Mouse (Mus musculus) urinary bladder, adult 18-20 months (tissue): ENCODE results near the gene Zfp1.

ENCODE experiments used
- DNase-seq, 2 experiments: peaks; one replicate each; pipeline ENCODE4 v3.0.0; 2022; ENCODE audit warnings: low spot score in 2 of 2, mixed read lengths in 2 of 2

Zfp1 gene

DNA sequence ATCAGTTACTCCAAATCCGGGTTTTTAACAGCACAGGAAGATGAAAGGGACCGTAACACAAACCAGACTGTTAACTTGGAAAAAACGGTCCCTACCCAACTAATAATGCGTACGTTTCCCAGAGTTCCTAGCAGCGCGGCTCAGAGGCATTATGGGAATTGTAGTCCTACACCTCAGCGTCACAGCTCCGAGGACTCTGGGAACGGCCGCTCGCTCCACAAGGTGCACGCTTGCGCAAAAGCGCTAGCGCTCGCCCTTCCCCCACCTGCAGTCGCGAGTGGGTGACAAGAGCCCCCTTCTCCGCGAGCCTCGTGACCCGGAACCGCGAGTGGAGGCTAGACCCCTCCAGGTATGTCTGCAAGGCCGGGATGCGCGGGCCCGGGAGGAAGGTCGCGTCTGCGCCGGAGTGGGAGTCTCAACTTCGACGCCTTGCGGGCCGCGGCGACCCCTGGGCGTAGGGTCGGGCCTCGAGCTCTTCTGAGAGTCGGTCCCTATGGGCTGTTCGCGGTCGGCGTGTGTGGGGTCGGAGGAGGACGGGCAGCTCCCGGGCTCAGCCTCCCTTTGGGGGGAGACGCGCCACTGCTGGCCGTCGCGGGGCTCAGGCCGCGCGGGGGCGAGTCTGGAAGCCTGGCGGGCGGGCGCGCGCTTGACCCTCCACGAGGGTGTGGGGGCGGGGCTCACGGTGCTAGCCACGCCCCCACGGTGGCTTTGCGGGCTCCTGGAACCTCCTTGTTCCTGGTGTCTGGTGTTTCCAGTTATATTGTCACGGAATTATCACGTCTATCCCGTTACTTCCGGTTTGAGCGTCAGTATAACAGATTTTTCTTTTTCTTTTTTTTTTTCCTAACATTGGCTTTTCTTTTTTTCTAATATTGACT, at the start of gene Zfp1:
Gene Zfp1, plus strand, starts transcription at position 138 of the 878 bp plus-strand sequence.
- DNase-seq = peak; percentile 85

DNA sequence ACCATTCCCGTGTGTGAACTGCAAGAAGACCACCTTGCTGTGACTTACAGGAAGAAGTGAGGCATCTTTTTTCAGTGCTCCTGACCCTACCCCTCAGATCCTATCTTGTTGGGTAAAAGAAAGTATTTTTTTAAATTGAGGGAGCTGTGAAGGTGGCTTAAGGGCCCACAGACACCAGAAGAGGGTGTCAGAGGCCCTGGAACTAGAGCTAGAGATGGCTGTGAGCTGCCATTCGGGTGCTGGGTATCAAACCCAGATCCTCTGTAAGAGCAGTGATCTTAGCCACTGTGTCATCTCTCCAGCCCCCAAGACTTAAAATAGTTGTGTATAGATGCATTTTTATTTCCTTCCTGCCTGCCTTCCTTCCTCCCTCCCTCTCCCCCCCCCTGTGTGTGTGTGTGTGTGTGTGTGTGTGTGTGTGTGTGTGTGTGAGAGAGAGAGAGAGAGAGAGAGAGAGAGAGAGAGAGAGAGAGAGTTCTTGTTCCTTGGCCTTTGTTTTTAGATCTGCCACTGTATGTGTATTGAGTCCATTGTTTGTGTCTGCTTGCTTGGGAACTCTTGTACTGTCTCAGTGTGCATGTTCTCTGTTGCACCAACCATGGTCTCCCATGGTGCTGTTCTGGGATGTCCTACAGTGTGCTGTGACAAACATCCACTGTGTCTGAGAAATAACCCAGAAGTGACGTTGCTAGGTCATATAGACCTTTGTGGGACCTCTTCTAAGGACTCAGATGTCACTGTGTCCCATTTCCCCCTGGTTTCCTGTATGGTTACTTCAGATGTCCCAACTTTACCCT, 49.0 kb upstream of the Zfp1 start:
- DNase-seq = no peak

GRCm38 (mm10) chr8:111594951-111595350, 48.2 kb upstream of the Zfp1 start:
- DNase-seq = no peak

GRCm38 (mm10) chr8:111595712-111596484, 47.3 kb upstream of the Zfp1 start:
- DNase-seq = peak; percentile 25 to 54

- no peak for DNase-seq
Measured at GRCm38 (mm10) chr8:111596485-111596821, 46.7 kb upstream of the Zfp1 start.

DNA sequence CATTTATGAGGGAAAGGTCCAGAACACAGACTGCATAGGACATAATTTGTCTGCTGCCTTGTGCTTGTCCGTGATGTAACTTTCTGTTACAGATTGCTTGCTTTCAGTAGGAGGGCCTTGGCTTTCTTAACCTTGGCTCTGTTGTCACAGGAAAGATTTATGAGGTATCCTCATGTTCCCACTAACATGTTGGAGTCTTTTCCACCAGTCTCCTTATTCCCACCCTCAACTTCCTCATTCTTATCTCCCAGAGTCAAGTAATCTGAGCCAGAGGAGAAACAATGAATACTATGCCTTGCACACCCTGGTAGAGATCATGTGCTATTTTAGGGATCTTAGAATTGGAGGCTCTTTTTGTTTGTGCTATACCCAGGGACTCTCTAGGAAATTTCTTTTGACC, 45.9 kb upstream of the Zfp1 start:
- peak in 1 of 2 experiments; percentile 29 for DNase-seq

- DNase-seq = no peak
Measured at GRCm38 (mm10) chr8:111599707-111600444, 43.3 kb upstream of the Zfp1 start.

DNA sequence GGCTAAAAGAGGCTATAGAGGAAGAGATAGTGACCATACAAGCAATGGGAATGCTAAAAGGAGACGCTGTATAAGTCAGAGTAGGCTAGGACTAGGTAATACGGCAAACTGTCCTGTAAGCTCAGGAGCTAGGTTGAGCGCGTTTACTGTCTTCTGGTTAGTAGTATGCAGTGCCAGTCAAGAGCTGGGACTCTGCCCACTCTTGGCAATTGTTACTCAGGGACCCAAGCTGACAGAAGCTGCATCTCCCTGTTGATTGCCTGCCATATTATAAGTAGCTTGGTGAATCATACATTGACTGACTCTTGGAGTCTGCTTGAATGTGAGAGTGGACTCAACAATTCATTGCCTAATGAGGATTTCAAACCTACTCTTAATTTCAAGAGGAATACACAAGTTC, 41.2 kb upstream of the Zfp1 start:
- no peak for DNase-seq

DNA sequence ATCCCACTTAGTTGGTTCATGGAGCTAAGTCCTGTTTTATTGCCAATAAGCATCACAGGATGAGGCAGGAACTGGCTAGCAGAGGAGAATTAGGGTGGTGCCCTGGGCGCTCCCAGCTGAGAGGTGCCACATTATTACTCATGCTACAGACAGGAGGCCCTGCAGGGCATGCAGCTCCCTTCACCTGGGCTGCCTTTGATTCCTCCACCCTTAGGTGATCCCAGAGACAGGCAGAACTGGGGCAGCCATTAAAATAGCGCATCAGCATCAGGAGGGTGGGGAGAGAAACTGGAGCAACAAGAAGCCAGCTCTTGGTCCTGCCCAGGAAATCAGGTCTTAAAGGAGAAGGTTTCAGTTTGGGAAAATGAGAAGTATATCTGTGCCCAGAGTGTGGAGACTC, 38.2 kb upstream of the Zfp1 start:
- DNase-seq = no peak

- DNase-seq = no peak
Measured at GRCm38 (mm10) chr8:111606961-111607360, 36.2 kb upstream of the Zfp1 start.

GRCm38 (mm10) chr8:111607414-111607813, 35.8 kb upstream of the Zfp1 start:
- DNase-seq = no peak

DNA sequence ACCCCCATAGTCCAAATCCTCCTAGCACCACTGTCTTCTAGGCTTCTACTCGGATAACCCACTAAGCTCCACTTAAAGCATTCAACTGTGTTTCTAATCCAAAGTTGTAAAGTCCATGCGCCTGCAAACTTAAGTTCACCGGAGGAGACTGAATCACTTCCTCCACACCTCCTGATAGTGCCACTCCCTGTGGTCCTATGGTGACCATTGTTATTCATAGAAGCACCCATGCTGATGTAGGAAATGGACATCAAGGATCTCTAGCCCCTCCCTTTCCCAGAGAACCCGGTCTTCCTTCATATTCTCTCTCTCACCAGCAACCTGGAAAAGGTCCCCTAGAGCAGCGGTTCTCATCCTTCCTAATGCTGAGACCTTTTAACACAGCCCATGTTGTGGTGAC, 30.0 kb upstream of the Zfp1 start:
- DNase-seq = no peak

DNA sequence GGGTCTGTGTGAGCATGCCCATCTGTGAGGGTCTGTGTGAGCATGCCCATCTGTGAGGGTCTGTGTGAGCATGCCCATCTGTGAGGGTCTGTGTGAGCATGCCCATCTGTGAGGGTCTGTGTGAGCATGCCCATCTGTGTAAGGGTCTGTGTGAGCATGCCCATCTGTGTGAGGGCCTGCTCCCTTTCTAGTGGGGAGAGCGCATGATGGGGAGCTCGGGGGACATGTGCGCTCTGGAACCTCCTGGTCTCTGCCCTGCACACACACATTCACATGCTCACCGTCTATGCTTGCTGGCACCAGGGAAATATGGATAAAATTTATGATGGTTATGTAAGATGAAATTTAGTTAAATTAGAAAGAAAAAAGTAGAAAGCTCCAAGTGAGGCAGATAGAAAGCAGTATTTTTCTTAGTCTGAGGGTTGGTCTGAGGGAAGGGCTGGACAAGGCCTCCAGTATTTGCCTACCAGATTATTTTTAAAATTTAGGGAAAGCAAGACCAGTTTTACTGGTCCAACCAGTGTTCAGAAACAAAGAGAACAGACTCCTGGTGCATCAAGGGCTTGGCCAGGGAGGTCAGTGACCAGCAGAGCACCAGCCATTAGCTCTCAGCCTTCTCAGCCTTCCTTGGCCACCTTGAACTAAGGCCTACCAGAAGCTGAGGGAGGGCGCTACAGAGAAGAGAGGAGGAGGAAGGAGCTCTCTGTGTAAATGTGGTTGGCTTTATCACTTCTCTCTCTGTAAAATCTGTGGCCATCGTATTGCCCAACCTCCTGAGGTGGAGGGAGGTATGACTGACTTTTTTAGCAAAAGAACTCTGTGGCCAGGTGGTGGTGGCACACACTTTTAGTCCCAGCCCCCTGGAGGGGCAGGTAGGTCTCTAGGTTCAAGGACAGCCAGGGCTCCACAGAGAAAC, 28.2 kb upstream of the Zfp1 start:
- DNase-seq = peak in 1 of 2 experiments; percentile 39

DNA sequence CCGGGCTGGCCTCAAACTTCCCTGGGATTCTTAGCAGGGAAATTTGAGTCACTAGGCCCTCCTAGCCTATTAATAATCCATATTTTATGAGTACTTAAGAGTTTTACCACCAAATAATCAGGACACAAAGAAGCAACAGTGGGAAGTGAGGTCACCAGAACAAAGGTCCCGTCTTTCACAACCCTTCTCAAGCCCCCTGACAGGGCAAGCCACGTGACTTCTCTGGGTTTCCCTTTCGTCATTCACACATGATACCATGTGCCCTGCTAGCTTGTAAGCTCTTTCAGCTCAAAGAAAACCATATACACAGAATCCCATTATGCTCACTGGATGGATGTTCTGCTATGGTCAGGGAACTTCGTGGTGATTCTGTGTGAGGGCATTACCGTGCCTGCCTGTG, 25.4 kb upstream of the Zfp1 start:
- no peak for DNase-seq

DNA sequence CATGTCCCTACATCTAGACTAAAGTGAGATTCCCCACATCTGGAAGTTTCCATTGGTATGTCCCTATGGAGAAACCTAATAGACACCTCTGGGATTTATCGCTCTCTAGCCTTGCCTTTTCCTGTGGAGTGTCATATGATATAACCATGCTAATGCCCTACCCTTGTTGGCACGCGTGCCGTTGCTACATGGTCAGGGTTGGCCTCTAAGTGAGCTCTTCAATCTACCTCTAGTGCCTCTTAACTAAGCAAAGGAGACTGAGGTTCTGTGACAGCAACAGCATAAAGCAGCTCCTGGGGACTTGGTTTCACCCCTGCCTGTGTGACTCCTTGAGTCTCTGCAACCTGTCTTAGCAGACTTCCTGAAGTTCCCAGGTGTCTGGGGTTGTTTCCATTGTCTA, 24.9 kb upstream of the Zfp1 start:
- DNase-seq = no peak

- no peak for DNase-seq
Measured at GRCm38 (mm10) chr8:111619936-111620335, 23.3 kb upstream of the Zfp1 start.

GRCm38 (mm10) chr8:111622104-111622503, 21.1 kb upstream of the Zfp1 start:
- no peak for DNase-seq

GRCm38 (mm10) chr8:111622553-111622952, 20.6 kb upstream of the Zfp1 start:
- no peak for DNase-seq

DNA sequence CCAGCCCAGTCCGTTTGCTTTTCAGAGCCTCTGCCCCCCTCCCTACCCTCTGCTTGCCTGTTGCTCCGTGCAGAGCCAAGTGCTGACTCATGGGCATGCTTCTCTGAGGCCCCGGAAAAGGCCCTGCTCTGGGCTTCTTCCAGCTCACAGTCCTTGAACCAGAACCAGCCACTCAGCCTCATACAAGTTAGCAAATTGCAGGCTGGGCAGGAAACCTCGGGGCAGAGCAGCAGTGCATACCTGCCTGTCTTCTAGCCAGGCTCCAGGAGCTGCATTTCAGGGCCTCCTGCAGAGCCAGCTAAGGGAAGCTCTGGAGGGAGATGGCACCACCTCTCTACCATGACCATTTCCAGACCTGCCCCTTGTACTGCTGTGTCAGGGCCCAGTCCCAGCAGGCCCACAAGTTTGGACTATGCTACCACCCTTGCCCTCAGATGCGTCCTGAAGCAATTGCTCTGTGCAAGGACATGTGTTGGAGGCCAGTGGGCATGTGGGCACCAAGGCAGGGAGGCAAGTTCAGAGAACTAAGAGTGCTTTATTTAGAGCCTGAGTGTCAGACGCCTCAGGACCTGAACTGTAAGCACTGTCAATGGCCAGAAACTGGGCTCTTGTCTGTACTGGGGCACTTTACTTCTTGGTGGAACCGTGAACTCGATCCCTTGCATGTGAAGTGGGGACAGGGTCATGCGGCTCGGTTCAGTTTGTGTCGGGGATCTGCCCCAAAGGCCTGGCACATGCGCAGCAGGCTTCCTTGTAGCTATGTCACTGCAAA, 18.9 kb upstream of the Zfp1 start:
- DNase-seq = peak; percentile 47 to 76

GRCm38 (mm10) chr8:111624853-111625221, 18.4 kb upstream of the Zfp1 start:
- no peak for DNase-seq
